Mouse (Mus musculus) neural tube, embryonic 12.5 days (tissue): Measurements from ENCODE around the gene Sgcg. TPM values are rescaled to one million over a fixed set of nuclear protein-coding genes. Genes with fewer than 3 reads are reported as not detected.
A peak's percentile ranks its signal among the peaks of the same experiment; 100 is the strongest.

Source experiments
- ATAC-seq: fragments of 200-750 bp; cut with Nextera tagmentation; 2 replicates; pipeline ENCODE4 v1.8.0; 2017; ENCODE audit warnings: low read depth, mild to moderate bottlenecking, moderate TSS enrichment, moderate library complexity; ENCODE audit not compliant: low FRiP score
- H3K27ac ChIP-seq: fragments of 300-500 bp; sonication (generic); 2 replicates; pipeline ENCODE4 v1.5.1; 2016
- H3K27me3 ChIP-seq: fragments of 300-500 bp; sonication (generic); replicated peaks from 2 replicates; pipeline ENCODE4 v1.6.1; 2016; ENCODE audit warnings: mild to moderate bottlenecking
- H3K36me3 ChIP-seq: fragments of 300-500 bp; sonication (generic); 2 replicates; pipeline ENCODE4 v1.6.1; 2016; ENCODE audit warnings: mild to moderate bottlenecking
- H3K4me1 ChIP-seq: fragments of 300-500 bp; sonication (generic); 2 replicates; pipeline ENCODE4 v1.6.1; 2016
- H3K4me2 ChIP-seq: fragments of 300-500 bp; sonication (generic); replicated peaks from 2 replicates; pipeline ENCODE4 v1.6.1; 2016; ENCODE audit warnings: mild to moderate bottlenecking
- H3K4me3 ChIP-seq: fragments of 300-500 bp; sonication (generic); 2 replicates; pipeline ENCODE4 v1.5.1; 2016
- H3K9ac ChIP-seq: fragments of 300-500 bp; sonication (generic); 2 replicates; pipeline ENCODE4 v1.6.1; 2016; ENCODE audit warnings: mild to moderate bottlenecking
- H3K9me3 ChIP-seq: fragments of 300-500 bp; sonication (generic); 2 replicates; pipeline ENCODE4 v1.6.1; 2016; ENCODE audit warnings: mild to moderate bottlenecking
- WGBS: fragments of 180-500 bp; shearing (Covaris S2); methylation state at CpG from one replicate; pipeline ENCODE4 v1.1.7; 2016; 5-methylcytosine and 5-hydroxymethylcytosine counted together
- polyA plus RNA-seq: library from polyadenylated mRNA; unstranded; fragments of >200 nt; fragmentation: Nextera tagmentation; extraction: Ambion mirVana; gene quantifications from 2 replicates; pipeline ENCODE4 v1.2.1, GENCODE M21; 2016

Gene Sgcg
- polyA plus RNA-seq, 1 experiment from 2014 or later = 1.3 TPM

DNA sequence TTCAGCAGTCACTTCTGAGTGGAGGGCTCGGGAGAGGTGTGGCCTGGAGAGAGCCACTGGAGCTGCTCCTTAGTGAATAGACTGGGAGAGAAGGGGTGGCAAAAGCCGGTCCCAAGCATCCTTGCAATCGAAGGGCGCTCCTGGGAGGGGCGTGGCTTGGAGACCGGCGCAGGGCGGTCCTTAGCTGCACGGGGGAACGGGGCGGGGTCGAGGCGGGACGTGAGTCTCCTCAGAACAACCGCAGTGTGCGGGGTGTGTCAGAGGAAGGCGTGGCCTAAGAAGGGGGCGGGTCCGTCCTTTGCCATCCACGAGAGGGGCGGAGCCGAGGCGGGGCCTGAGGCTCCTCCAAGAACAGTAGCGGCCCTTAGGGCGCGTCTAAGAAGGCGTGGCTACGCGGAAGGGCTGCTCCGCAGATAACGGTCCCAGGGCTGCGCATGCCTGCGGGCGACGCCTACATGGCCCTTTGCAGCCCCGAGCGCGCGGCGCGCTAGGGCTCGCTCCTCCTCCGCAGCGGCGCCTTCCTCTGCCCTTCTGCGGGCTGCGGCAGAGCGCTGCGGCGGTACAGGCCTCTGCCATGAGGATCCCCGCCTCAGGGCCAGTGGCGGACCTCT lies 85.6 kb downstream of the Sgcg start:
- Histone ChIP-seq H3K27ac (peak overlapping the region; percentile 85), H3K4me2 (peak overlapping the region; percentile 68), H3K9ac (peak overlapping the region; percentile 85), H3K36me3 (no peaks in the 10 kb centered on the region), H3K27me3 (no peaks in the 10 kb centered on the region; the same call in 1 of the 2 replicates), H3K9me3 (no peaks in the 10 kb centered on the region), H3K4me3 (peak overlapping the region; percentile 81), H3K4me1 (peaks cover 10% of the 10 kb centered on the region; the same call in 1 of the 2 replicates)
- under 1% methylated on average over 52 of the region's 52 CpGs for WGBS
- ATAC-seq = peak; percentile 99

- no peak for ATAC-seq
- H3K36me3 ChIP-seq = no peaks in the 10 kb centered on the region
- 88% methylated on average over 5 of the region's 5 CpGs for WGBS
Observed at GRCm38 (mm10) chr14:61171261-61171970, 86.9 kb downstream of the Sgcg start.

More at GRCm38 (mm10) chr14:61171261-61171970, 86.9 kb downstream of the Sgcg start:
- Histone ChIP-seq H3K4me3 (no peak overlapping the region), H3K4me2 (no peak overlapping the region), H3K9me3 (no peaks in the 10 kb centered on the region), H3K27ac (no peak overlapping the region), H3K4me1 (peaks cover 10% of the 10 kb centered on the region; the same call in 1 of the 2 replicates), H3K9ac (no peak overlapping the region), H3K27me3 (no peaks in the 10 kb centered on the region; the same call in 1 of the 2 replicates)

Other genes starting within 250 kb of the Sgcg start
- 37.4 and 41.8 TPM in 2 replicates for gene Tnfrsf19, start 212.0 kb downstream of the Sgcg start, polyA plus RNA-seq
- 6.4 and 6.8 TPM in 2 replicates for gene Sacs, start 120.0 kb downstream of the Sgcg start, polyA plus RNA-seq
- 0.52 and 0.67 TPM in 2 replicates for gene Arl11, start 51.3 kb upstream of the Sgcg start, polyA plus RNA-seq
- gene Ebpl, start 101.9 kb upstream of the Sgcg start, polyA plus RNA-seq = 9.5 and 9.7 TPM in 2 replicates
- gene Kpna3, start 181.4 kb upstream of the Sgcg start, polyA plus RNA-seq = 75.6 and 81.5 TPM in 2 replicates